Mouse (Mus musculus) bone marrow macrophage, adult 2 months (primary cell): ENCODE results near the gene Itga9.

Experiments
- CTCF ChIP-seq: IDR thresholded peaks from 2 replicates; pipeline ENCODE4 v1.5.1; 2012; ENCODE audit warnings: low read depth, mild to moderate bottlenecking, low read length, moderate library complexity
- POLR2A ChIP-seq: IDR thresholded peaks from 2 replicates; pipeline ENCODE4 v1.6.1; 2012; ENCODE audit warnings: mild to moderate bottlenecking, low read depth, low read length, borderline replicate concordance

GRCm38 (mm10) chr9:118924554-118925085, 318.1 kb downstream of the Itga9 start:
- TF ChIP-seq CTCF (no peak), POLR2A (no peak)
